Mouse (Mus musculus) hindbrain, embryonic 10.5 days (tissue): ENCODE results near the gene Stxbp5. TPM values are rescaled to one million over a fixed set of nuclear protein-coding genes. Genes with fewer than 3 reads are reported as not detected.

Experiments
- DNase-seq: peaks from one replicate; pipeline ENCODE4 v3.0.0-alpha.2; 2017; ENCODE audit warnings: low spot score
- H3K27ac ChIP-seq: fragments of 300-500 bp; sonication (generic); 2 replicates; pipeline ENCODE4 v1.5.1; 2016; ENCODE audit warnings: mild to moderate bottlenecking, moderate library complexity
- H3K27me3 ChIP-seq: fragments of 300-500 bp; sonication (generic); 2 replicates; pipeline ENCODE4 v1.6.1; 2016; ENCODE audit warnings: mild to moderate bottlenecking; ENCODE audit not compliant: poor library complexity, insufficient read depth, severe bottlenecking
- H3K36me3 ChIP-seq: fragments of 300-500 bp; sonication (generic); 2 replicates; pipeline ENCODE4 v1.6.1; 2016; ENCODE audit warnings: mild to moderate bottlenecking, moderate library complexity
- H3K4me1 ChIP-seq: fragments of 300-500 bp; sonication (generic); replicated peaks from 2 replicates; pipeline ENCODE4 v1.6.1; 2016; ENCODE audit warnings: mild to moderate bottlenecking
- H3K4me3 ChIP-seq: fragments of 300-500 bp; sonication (generic); 2 replicates; pipeline ENCODE4 v1.5.1; 2016; ENCODE audit warnings: mild to moderate bottlenecking, moderate library complexity
- H3K9me3 ChIP-seq: fragments of 300-500 bp; sonication (generic); 2 replicates; pipeline ENCODE4 v1.6.1; 2016; ENCODE audit warnings: mild to moderate bottlenecking, moderate library complexity
- WGBS: fragments of 180-500 bp; shearing (Covaris S2); methylation state at CpG from one replicate; pipeline ENCODE4 v1.1.7; 2016; 5-methylcytosine and 5-hydroxymethylcytosine counted together
- polyA plus RNA-seq: library from polyadenylated mRNA; unstranded; fragments of >200 nt; fragmentation: Nextera tagmentation; extraction: Ambion mirVana; gene quantifications from 2 replicates; pipeline ENCODE4 v1.2.1, GENCODE M21; 2016

Gene Stxbp5
- polyA plus RNA-seq, 1 experiment from 2014 or later, result 4.9 TPM

GRCm38 (mm10) chr10:9834986-9835385 lies 65.9 kb downstream of the Stxbp5 start:
- Histone ChIP-seq H3K27me3 (no peaks in the 10 kb centered on the region), H3K36me3 (peaks cover 14% of the 10 kb centered on the region), H3K27ac (no peak overlapping the region), H3K4me3 (no peak overlapping the region), H3K9me3 (no peaks in the 10 kb centered on the region), H3K4me1 (no peaks in the 10 kb centered on the region; the same call in 1 of the 2 replicates)
- WGBS, result 76% methylated on average over 4 of the region's 4 CpGs
- DNase-seq, result no peak

GRCm38 (mm10) chr10:9832937-9833336 lies 67.9 kb downstream of the Stxbp5 start:
- Histone ChIP-seq H3K27me3 (no peaks in the 10 kb centered on the region), H3K4me1 (no peaks in the 10 kb centered on the region; the same call in 1 of the 2 replicates), H3K27ac (no peak overlapping the region), H3K4me3 (no peak overlapping the region), H3K36me3 (peaks cover 14% of the 10 kb centered on the region), H3K9me3 (no peaks in the 10 kb centered on the region)
- 92% methylated on average over 4 of the region's 4 CpGs for WGBS
- DNase-seq, result no peak

- Histone ChIP-seq H3K36me3 (peaks cover 9% of the 10 kb centered on the region), H3K4me3 (no peak overlapping the region), H3K27me3 (no peaks in the 10 kb centered on the region), H3K27ac (no peak overlapping the region), H3K9me3 (no peaks in the 10 kb centered on the region), H3K4me1 (no peaks in the 10 kb centered on the region)
- WGBS, result 85% methylated on average over 3 of the region's 3 CpGs
- DNase-seq, result no peak
Observed at GRCm38 (mm10) chr10:9829744-9830143, 71.1 kb downstream of the Stxbp5 start.

GRCm38 (mm10) chr10:9821299-9821698 lies 79.6 kb downstream of the Stxbp5 start:
- H3K27ac ChIP-seq, result no peak overlapping the region
- no peaks in the 10 kb centered on the region; the same call in 1 of the 2 replicates for H3K36me3 ChIP-seq
- WGBS, result 66% methylated on average over 6 of the region's 6 CpGs
- no peak overlapping the region for H3K4me3 ChIP-seq
- H3K9me3 ChIP-seq, result no peaks in the 10 kb centered on the region
- no peak for DNase-seq
- no peaks in the 10 kb centered on the region for H3K27me3 ChIP-seq
- no peaks in the 10 kb centered on the region for H3K4me1 ChIP-seq

GRCm38 (mm10) chr10:9818574-9818973 lies 82.3 kb downstream of the Stxbp5 start:
- WGBS, result 94% methylated on average over 7 of the region's 7 CpGs

GRCm38 (mm10) chr10:9813926-9814325 lies 87.0 kb downstream of the Stxbp5 start:
- Histone ChIP-seq H3K27ac (no peak overlapping the region), H3K27me3 (no peaks in the 10 kb centered on the region), H3K4me3 (no peak overlapping the region), H3K9me3 (no peaks in the 10 kb centered on the region), H3K4me1 (no peaks in the 10 kb centered on the region), H3K36me3 (no peaks in the 10 kb centered on the region; the same call in 1 of the 2 replicates)
- 83% methylated on average over 4 of the region's 4 CpGs for WGBS
- DNase-seq, result no peak

More at GRCm38 (mm10) chr10:9818574-9818973, 82.3 kb downstream of the Stxbp5 start:
- no peak overlapping the region for H3K27ac ChIP-seq
- no peaks in the 10 kb centered on the region for H3K4me1 ChIP-seq
- H3K27me3 ChIP-seq, result no peaks in the 10 kb centered on the region
- H3K9me3 ChIP-seq, result no peaks in the 10 kb centered on the region
- no peaks in the 10 kb centered on the region; the same call in 1 of the 2 replicates for H3K36me3 ChIP-seq
- H3K4me3 ChIP-seq, result no peak overlapping the region
- no peak for DNase-seq

- 91% methylated on average over 2 of the region's 2 CpGs for WGBS
- no peak for DNase-seq
- Histone ChIP-seq H3K36me3 (peaks cover 5% of the 10 kb centered on the region), H3K27me3 (no peaks in the 10 kb centered on the region), H3K4me1 (0 out of 2 replicates have a peak, but pooled peaks cover 3% of the 10 kb centered on the region), H3K9me3 (no peaks in the 10 kb centered on the region), H3K4me3 (no peak overlapping the region), H3K27ac (no peak overlapping the region)
Observed at GRCm38 (mm10) chr10:9807596-9807995, 93.3 kb downstream of the Stxbp5 start.

- Histone ChIP-seq H3K4me3 (no peak overlapping the region), H3K27me3 (no peaks in the 10 kb centered on the region), H3K27ac (no peak overlapping the region), H3K4me1 (0 out of 2 replicates have a peak, but pooled peaks cover 3% of the 10 kb centered on the region), H3K9me3 (no peaks in the 10 kb centered on the region), H3K36me3 (peaks cover 5% of the 10 kb centered on the region)
- DNase-seq, result no peak
- 56% methylated on average over 3 of the region's 3 CpGs for WGBS
Observed at GRCm38 (mm10) chr10:9805341-9805740, 95.5 kb downstream of the Stxbp5 start.

- no peaks in the 10 kb centered on the region for H3K9me3 ChIP-seq
- DNase-seq, result no peak
- WGBS, result 39% methylated on average over 2 of the region's 2 CpGs
Observed at GRCm38 (mm10) chr10:9803126-9803525, 97.8 kb downstream of the Stxbp5 start.

GRCm38 (mm10) chr10:9801571-9801970 lies 99.3 kb downstream of the Stxbp5 start:
- no peaks in the 10 kb centered on the region for H3K27me3 ChIP-seq
- peaks cover 19% of the 10 kb centered on the region for H3K36me3 ChIP-seq
- H3K27ac ChIP-seq, result no peak overlapping the region
- H3K4me3 ChIP-seq, result no peak overlapping the region
- no peak for DNase-seq
- no peaks in the 10 kb centered on the region for H3K9me3 ChIP-seq
- H3K4me1 ChIP-seq, result 0 out of 2 replicates have a peak, but pooled peaks cover 3% of the 10 kb centered on the region
- WGBS, result 55% methylated on average over 1 of the region's 1 CpGs

More at GRCm38 (mm10) chr10:9803126-9803525, 97.8 kb downstream of the Stxbp5 start:
- H3K27me3 ChIP-seq, result no peaks in the 10 kb centered on the region
- H3K27ac ChIP-seq, result no peak overlapping the region
- peaks cover 6% of the 10 kb centered on the region for H3K36me3 ChIP-seq
- H3K4me1 ChIP-seq, result 0 out of 2 replicates have a peak, but pooled peaks cover 3% of the 10 kb centered on the region
- no peak overlapping the region for H3K4me3 ChIP-seq

- 84% methylated on average over 1 of the region's 1 CpGs for WGBS
Observed at GRCm38 (mm10) chr10:9799085-9799484, 101.8 kb downstream of the Stxbp5 start.

GRCm38 (mm10) chr10:9796429-9796828 lies 104.5 kb downstream of the Stxbp5 start:
- no peak overlapping the region for H3K4me3 ChIP-seq
- H3K27me3 ChIP-seq, result no peaks in the 10 kb centered on the region
- WGBS, result 100% methylated on average over 1 of the region's 1 CpGs
- no peaks in the 10 kb centered on the region for H3K9me3 ChIP-seq
- H3K27ac ChIP-seq, result no peak overlapping the region
- H3K4me1 ChIP-seq, result no peaks in the 10 kb centered on the region
- peaks cover 24% of the 10 kb centered on the region for H3K36me3 ChIP-seq
- no peak for DNase-seq

More at GRCm38 (mm10) chr10:9799085-9799484, 101.8 kb downstream of the Stxbp5 start:
- Histone ChIP-seq H3K36me3 (peaks cover 24% of the 10 kb centered on the region), H3K4me3 (no peak overlapping the region), H3K27ac (no peak overlapping the region), H3K4me1 (no peaks in the 10 kb centered on the region), H3K9me3 (no peaks in the 10 kb centered on the region), H3K27me3 (no peaks in the 10 kb centered on the region)
- DNase-seq, result no peak

- H3K27ac ChIP-seq, result no peak overlapping the region
- DNase-seq, result no peak
- H3K9me3 ChIP-seq, result no peaks in the 10 kb centered on the region
- no peaks in the 10 kb centered on the region for H3K4me1 ChIP-seq
- no peak overlapping the region for H3K4me3 ChIP-seq
- peaks cover 29% of the 10 kb centered on the region for H3K36me3 ChIP-seq
- no peaks in the 10 kb centered on the region for H3K27me3 ChIP-seq
Observed at GRCm38 (mm10) chr10:9794429-9794828, 106.5 kb downstream of the Stxbp5 start.

- Histone ChIP-seq H3K4me3 (no peak overlapping the region), H3K4me1 (no peaks in the 10 kb centered on the region), H3K27me3 (no peaks in the 10 kb centered on the region), H3K36me3 (peaks cover 16% of the 10 kb centered on the region), H3K9me3 (no peaks in the 10 kb centered on the region), H3K27ac (no peak overlapping the region)
- 85% methylated on average over 3 of the region's 3 CpGs for WGBS
- DNase-seq, result no peak
Observed at GRCm38 (mm10) chr10:9790947-9791346, 109.9 kb downstream of the Stxbp5 start.
